Mouse (Mus musculus) mature B cell (primary cell): ENCODE measurements around the gene Lrrc46.

ENCODE experiments used
- in situ Hi-C: fragments of 300-500 bp; cut with MboI; formaldehyde crosslinking; loops from 2 replicates; pipeline ENCODE4 v1.14.3; 2019

Gene Lrrc46

GRCm38 (mm10) chr11:97041022-97041899 lies at the start of gene Lrrc46, which contains the start of gene Mrpl10:
Lrrc46 (minus strand) TSS chr11:97041407.
Mrpl10 (plus strand) TSS chr11:97041560.
- in situ Hi-C loops, result no loop called here

- in situ Hi-C loops, result no loop called here
These were observed 45.2 kb upstream of the Lrrc46 start for GRCm38 (mm10) chr11:97086365-97086764.

GRCm38 (mm10) chr11:97084821-97085505 lies 43.8 kb upstream of the Lrrc46 start:
- in situ Hi-C loops, result no loop called here

- in situ Hi-C loops, result no loop called here
These were observed 42.4 kb upstream of the Lrrc46 start for GRCm38 (mm10) chr11:97083401-97084140.

- in situ Hi-C loops, result no loop called here
These were observed 41.8 kb upstream of the Lrrc46 start for GRCm38 (mm10) chr11:97082977-97083376.

GRCm38 (mm10) chr11:97080291-97080690 lies 39.1 kb upstream of the Lrrc46 start:
- in situ Hi-C loops, result no loop called here

- in situ Hi-C loops, result no loop called here
These were observed 37.5 kb upstream of the Lrrc46 start for GRCm38 (mm10) chr11:97078751-97079150.

- in situ Hi-C loops, result no loop called here
These were observed 33.0 kb upstream of the Lrrc46 start for GRCm38 (mm10) chr11:97074235-97074634.

- in situ Hi-C loops, result no loop called here
These were observed 31.3 kb upstream of the Lrrc46 start for GRCm38 (mm10) chr11:97072533-97072932.

GRCm38 (mm10) chr11:97071129-97071528 lies 29.9 kb upstream of the Lrrc46 start:
- in situ Hi-C loops, result no loop called here

- in situ Hi-C loops, result no loop called here
These were observed 28.6 kb upstream of the Lrrc46 start for GRCm38 (mm10) chr11:97069770-97070169.

- in situ Hi-C loops, result no loop called here
These were observed 28.1 kb upstream of the Lrrc46 start for GRCm38 (mm10) chr11:97069333-97069732.

GRCm38 (mm10) chr11:97066656-97067360 lies 25.6 kb upstream of the Lrrc46 start:
- in situ Hi-C loops, result no loop called here

- in situ Hi-C loops, result no loop called here
These were observed 24.5 kb upstream of the Lrrc46 start for GRCm38 (mm10) chr11:97065538-97066295.

GRCm38 (mm10) chr11:97063921-97064295 lies 22.7 kb upstream of the Lrrc46 start:
- in situ Hi-C loops, result no loop called here

GRCm38 (mm10) chr11:97063274-97063920 lies 22.2 kb upstream of the Lrrc46 start:
- in situ Hi-C loops, result no loop called here

- in situ Hi-C loops, result no loop called here
These were observed 11.0 kb upstream of the Lrrc46 start for GRCm38 (mm10) chr11:97052219-97052646.

- in situ Hi-C loops, result no loop called here
These were observed 9.9 kb upstream of the Lrrc46 start for GRCm38 (mm10) chr11:97050944-97051586.

GRCm38 (mm10) chr11:97050216-97050943 lies 9.2 kb upstream of the Lrrc46 start, which contains the start of gene Osbpl7:
Osbpl7 (plus strand) TSS chr11:97050628.
- in situ Hi-C loops, result no loop called here
